Mouse (Mus musculus) midbrain, embryonic 16.5 days (tissue): ENCODE results near the gene Dmd. TPM values are rescaled to one million over a fixed set of nuclear protein-coding genes. Genes with fewer than 3 reads are reported as not detected.
"Not testable (repeated sequence)": the region's sequence is repeated elsewhere in the genome, so short reads cannot be mapped to it uniquely, and the experiment has no call there.

ENCODE experiments used
- ATAC-seq: fragments of 200-750 bp; cut with Nextera tagmentation; 2 replicates; pipeline ENCODE4 v1.8.0; 2017; ENCODE audit warnings: moderate TSS enrichment
- H3K27ac ChIP-seq: fragments of 300-500 bp; sonication (generic); 2 replicates; pipeline ENCODE4 v1.5.1; 2014; ENCODE audit warnings: mild to moderate bottlenecking, low read length, mixed read lengths
- H3K27me3 ChIP-seq: fragments of 300-500 bp; sonication (generic); 2 replicates; pipeline ENCODE4 v1.6.1; 2014; ENCODE audit warnings: low read depth, low read length, mixed read lengths; ENCODE audit not compliant: control insufficient read depth, insufficient read depth
- H3K36me3 ChIP-seq: fragments of 300-500 bp; sonication (generic); 2 replicates; pipeline ENCODE4 v1.6.1; 2014; ENCODE audit warnings: mild to moderate bottlenecking, low read length, moderate library complexity, mixed read lengths; ENCODE audit not compliant: control insufficient read depth, insufficient read depth
- H3K4me1 ChIP-seq: fragments of 300-500 bp; sonication (generic); 2 replicates; pipeline ENCODE4 v1.6.1; 2014; ENCODE audit warnings: mild to moderate bottlenecking, low read length, mixed read lengths; ENCODE audit not compliant: control insufficient read depth, insufficient read depth
- H3K4me2 ChIP-seq: fragments of 300-500 bp; sonication (generic); 2 replicates; pipeline ENCODE4 v1.6.1; 2014; ENCODE audit warnings: mild to moderate bottlenecking, low read length, mixed read lengths
- H3K4me3 ChIP-seq: fragments of 300-500 bp; sonication (generic); 2 replicates; pipeline ENCODE4 v1.5.1; 2014; ENCODE audit warnings: low read depth, mild to moderate bottlenecking, low read length, moderate library complexity, mixed read lengths
- H3K9ac ChIP-seq: fragments of 300-500 bp; sonication (generic); 2 replicates; pipeline ENCODE4 v1.6.1; 2014; ENCODE audit warnings: low read depth, low read length, mixed read lengths
- H3K9me3 ChIP-seq: fragments of 300-500 bp; sonication (generic); replicated peaks from 2 replicates; pipeline ENCODE4 v1.6.1; 2014; ENCODE audit warnings: mild to moderate bottlenecking, low read length, mixed read lengths; ENCODE audit not compliant: control insufficient read depth, poor library complexity, severe bottlenecking
- WGBS: fragments of 180-500 bp; shearing (Covaris S2); extraction: QIAGEN DNeasy Blood & Tissue Kit; methylation state at CpG from one replicate; pipeline ENCODE4 v1.1.7; 2014; 5-methylcytosine and 5-hydroxymethylcytosine counted together
- polyA plus RNA-seq: library from polyadenylated mRNA; unstranded; fragments of >200 nt; fragmentation: Nextera tagmentation; extraction: Ambion mirVana; gene quantifications from 2 replicates; pipeline ENCODE4 v1.2.1, GENCODE M21; 2015

Gene Dmd
- polyA plus RNA-seq, 1 experiment from 2014 or later = 26.6 TPM

DNA sequence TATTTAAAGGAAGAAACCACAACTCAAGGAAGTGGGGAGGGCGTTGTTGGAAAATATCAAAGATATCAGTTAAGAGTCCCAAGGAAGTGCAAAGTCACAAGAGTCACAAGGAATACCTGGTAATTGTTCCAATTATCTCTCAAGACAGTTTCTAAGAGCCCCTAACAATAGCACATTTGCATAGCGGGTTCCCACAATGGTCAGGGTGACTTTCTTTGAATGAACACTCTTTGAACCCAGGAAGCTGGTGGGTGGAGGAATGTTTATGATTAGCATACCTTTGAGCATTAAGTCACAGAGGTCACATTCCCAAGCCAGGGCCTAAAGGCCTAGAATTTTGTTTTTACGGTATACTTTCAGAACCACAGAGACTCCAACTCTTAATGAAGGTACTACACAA, 1113.8 kb downstream of the Dmd start:
- ATAC-seq, H3K4me1 ChIP-seq, H3K36me3 ChIP-seq, H3K9ac ChIP-seq, H3K4me3 ChIP-seq, H3K27me3 ChIP-seq, H3K27ac ChIP-seq, H3K9me3 ChIP-seq, H3K4me2 ChIP-seq: not testable (repeated sequence)
- WGBS = 91% methylated on average over 2 of the region's 3 CpGs

DNA sequence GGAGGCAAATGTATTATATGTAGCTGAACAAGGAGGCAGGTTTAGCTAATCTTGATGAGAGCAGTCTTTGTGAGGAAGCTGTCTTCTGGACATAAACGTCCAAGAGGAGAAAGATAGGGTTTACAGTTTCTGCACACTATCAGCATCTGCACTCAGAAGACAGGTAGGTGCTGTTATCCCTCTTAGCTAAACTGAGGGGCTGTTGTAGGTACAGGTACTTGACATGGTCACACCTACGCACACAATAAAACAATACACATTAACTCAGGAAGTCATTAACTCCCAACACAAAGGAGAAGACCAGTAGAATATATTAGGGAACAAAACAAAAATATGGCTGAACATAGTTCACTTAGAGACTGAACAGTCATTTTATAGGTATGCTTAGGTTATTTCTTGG, 1217.2 kb downstream of the Dmd start:
- no peak overlapping the region for H3K4me2 ChIP-seq
- no peaks in the 10 kb centered on the region for H3K4me1 ChIP-seq
- H3K27ac ChIP-seq = no peak overlapping the region
- no peaks in the 10 kb centered on the region for H3K36me3 ChIP-seq
- H3K9ac ChIP-seq = no peak overlapping the region
- no peak for ATAC-seq
- 80% methylated on average over 2 of the region's 2 CpGs for WGBS
- no peaks in the 10 kb centered on the region for H3K27me3 ChIP-seq
- H3K9me3 ChIP-seq = no peaks in the 10 kb centered on the region
- H3K4me3 ChIP-seq = no peak overlapping the region

DNA sequence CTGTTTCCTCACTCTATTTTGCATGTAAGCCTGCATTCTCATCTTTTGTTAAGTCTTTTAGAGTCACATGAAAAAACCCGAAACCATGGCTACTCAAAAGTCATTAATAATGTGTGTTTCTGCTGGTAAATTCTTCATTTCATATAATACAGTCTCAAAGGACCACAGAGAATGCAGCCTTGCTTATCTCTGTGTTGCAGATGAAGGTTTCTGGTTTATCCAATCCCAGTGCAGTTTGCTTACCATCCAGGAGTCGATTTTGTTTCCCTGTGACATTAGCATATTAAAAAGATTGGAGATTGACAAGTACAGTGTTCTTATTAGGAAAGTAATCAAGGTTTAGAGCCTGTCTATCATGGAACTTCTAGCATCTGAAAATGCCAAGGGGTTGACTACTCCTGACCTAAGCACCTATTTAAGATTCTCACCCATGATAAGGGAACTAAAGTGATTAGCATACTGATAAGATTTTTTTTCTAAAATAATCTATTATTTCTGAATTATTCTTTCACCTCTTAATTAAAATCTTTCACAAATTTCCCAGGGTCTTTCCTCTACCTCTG, 1292.7 kb downstream of the Dmd start:
- WGBS = 61% methylated on average over 2 of the region's 2 CpGs
- Histone ChIP-seq H3K9ac (no peak overlapping the region), H3K9me3 (no peaks in the 10 kb centered on the region), H3K36me3 (no peaks in the 10 kb centered on the region), H3K4me1 (no peaks in the 10 kb centered on the region), H3K27ac (no peak overlapping the region), H3K4me2 (no peak overlapping the region), H3K27me3 (no peaks in the 10 kb centered on the region), H3K4me3 (no peak overlapping the region)
- ATAC-seq = no peak; the same call in 1 of the 2 replicates

DNA sequence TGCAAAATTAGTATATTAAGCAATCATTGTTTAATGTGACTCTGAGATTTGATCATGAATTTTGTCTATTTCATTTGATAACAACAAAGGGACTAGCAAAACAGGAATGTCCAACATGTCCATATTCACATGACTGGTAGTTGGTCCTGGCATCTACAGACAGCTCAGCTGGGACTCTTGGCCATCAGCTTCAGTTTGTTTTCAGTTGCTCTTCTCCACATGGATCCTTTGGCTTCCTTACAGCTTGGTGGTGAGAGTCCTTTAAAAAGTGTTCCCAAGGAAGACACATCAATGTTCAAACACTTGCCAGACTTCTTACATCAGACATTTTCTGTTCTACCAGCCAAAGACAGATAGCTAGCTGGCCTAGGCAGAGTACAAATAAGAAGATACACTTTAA, 1381.9 kb downstream of the Dmd start:
- H3K9me3 ChIP-seq = no peaks in the 10 kb centered on the region
- no peaks in the 10 kb centered on the region for H3K36me3 ChIP-seq

DNA sequence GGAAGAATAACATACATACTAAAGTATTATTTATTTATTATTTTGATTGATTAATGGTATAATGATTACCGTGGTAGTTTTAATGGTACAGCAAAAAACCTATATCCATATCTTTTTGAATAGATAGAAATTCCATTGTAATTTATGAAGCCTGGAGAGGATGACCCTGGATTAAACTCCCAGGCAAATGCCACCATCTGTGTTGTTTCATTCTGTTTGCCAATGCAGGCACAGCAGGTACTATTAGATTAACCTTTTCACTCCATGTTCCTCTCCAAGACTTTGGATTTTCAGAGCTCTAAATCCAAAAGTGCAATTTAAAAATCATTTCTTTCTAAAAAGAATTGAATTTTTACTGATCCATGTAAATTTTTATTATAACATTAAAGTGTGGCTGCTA, 1383.5 kb downstream of the Dmd start:
- WGBS = 90% methylated on average over 1 of the region's 1 CpGs
- no peaks in the 10 kb centered on the region for H3K9me3 ChIP-seq
- no peaks in the 10 kb centered on the region for H3K27me3 ChIP-seq
- no peaks in the 10 kb centered on the region for H3K4me1 ChIP-seq
- ATAC-seq = no peak
- H3K9ac ChIP-seq = no peak overlapping the region
- no peak overlapping the region for H3K27ac ChIP-seq
- H3K4me3 ChIP-seq = no peak overlapping the region
- no peak overlapping the region for H3K4me2 ChIP-seq
- H3K36me3 ChIP-seq = no peaks in the 10 kb centered on the region

More for the DNA sequence above, 1381.9 kb downstream of the Dmd start:
- Histone ChIP-seq H3K27ac (no peak overlapping the region), H3K9ac (no peak overlapping the region), H3K4me1 (no peaks in the 10 kb centered on the region), H3K27me3 (no peaks in the 10 kb centered on the region), H3K4me2 (no peak overlapping the region), H3K4me3 (no peak overlapping the region)
- ATAC-seq = no peak

DNA sequence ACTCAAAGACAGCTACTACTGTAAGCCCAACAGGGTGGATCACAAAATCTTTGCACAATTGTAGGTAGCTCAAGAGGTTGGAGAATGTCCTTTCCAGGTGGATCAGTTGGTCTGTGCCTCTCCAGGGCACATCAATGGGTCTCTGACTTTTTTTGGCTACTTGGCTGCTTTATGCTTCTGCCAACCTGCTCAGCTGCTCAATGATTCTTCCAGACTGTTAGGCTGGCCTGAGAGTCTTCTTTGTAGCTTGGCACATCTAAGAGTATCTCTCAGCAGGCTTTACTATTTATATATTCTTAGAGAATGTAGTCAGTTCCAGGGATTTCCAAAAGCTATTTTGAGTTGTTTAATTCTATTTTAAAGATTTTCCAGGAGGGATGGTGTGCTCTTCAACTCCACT, 1416.3 kb downstream of the Dmd start:
- Histone ChIP-seq H3K9ac (no peak overlapping the region), H3K9me3 (no peaks in the 10 kb centered on the region), H3K4me3 (no peak overlapping the region), H3K4me2 (no peak overlapping the region), H3K36me3 (no peaks in the 10 kb centered on the region), H3K4me1 (no peaks in the 10 kb centered on the region), H3K27me3 (no peaks in the 10 kb centered on the region), H3K27ac (no peak overlapping the region)
- no peak for ATAC-seq

DNA sequence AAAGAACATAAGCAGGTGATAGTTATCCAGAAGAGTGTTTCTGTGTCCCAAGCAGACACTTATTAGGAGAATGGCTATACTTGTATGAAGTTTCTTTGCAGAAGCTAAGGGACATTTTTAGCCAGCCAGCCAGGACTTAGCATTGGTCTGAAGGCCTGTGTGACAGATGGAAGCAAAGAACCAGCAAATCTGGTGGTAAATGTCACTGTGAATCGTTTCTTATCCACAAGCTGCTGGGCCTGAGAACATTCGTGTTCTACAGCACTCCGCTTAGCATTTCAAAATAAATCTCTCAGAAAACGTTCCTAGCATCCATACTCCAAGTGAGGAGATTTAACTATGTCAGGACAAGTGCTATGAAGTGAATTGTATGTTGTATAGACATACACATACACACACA, 1486.9 kb downstream of the Dmd start:
- 69% methylated on average over 4 of the region's 4 CpGs for WGBS

DNA sequence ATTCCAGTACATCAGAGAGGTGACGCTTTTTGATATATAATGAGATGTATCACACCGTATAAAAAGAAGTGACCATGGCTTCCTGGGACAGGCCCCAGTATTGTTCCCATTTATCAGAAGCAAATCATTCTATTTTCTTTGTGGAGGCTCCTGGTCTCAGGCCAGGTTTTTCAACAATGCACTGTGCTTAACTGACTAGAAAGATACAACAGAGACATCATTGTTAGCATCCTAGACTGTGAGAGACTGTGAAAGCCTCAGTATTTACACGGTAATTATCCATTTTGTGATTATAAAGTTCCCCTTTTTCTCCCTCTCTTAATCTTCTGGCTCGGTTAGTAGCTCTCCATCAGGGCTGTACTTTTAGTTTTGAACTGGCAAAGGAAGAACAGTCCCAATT, 1487.9 kb downstream of the Dmd start:
- WGBS = 40% methylated on average over 4 of the region's 4 CpGs

More for the DNA sequence above, 1486.9 kb downstream of the Dmd start:
- Histone ChIP-seq H3K27me3 (no peaks in the 10 kb centered on the region), H3K36me3 (no peaks in the 10 kb centered on the region), H3K9me3 (no peaks in the 10 kb centered on the region), H3K4me2 (no peak overlapping the region), H3K4me1 (no peaks in the 10 kb centered on the region), H3K4me3 (no peak overlapping the region), H3K27ac (no peak overlapping the region), H3K9ac (no peak overlapping the region)
- ATAC-seq = no peak

DNA sequence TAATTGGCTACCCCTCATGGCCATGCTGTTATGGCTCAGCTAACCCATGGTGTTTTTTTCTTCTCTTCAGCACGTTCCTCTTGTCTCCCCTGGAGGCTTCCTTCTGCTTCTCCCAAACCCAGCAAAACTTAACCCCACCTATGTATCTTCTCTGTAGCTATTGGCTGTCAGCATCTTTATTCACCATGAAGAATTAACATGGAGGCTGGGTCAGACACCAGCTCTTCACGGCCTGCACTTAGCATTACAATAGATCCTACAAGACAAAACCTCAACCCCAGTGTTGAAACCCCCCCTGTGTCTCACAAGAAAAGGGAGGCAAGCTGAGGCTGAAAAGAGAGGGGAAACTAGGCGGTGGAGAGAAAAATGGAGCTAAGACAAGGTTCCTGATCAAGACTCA, 1494.3 kb downstream of the Dmd start:
- Histone ChIP-seq H3K4me2 (no peak overlapping the region), H3K4me3 (no peak overlapping the region), H3K27me3 (no peaks in the 10 kb centered on the region), H3K27ac (no peak overlapping the region), H3K9me3 (no peaks in the 10 kb centered on the region), H3K36me3 (no peaks in the 10 kb centered on the region), H3K4me1 (no peaks in the 10 kb centered on the region), H3K9ac (no peak overlapping the region)
- 31% methylated on average over 3 of the region's 3 CpGs for WGBS
- ATAC-seq = no peak

More for the DNA sequence above, 1487.9 kb downstream of the Dmd start:
- Histone ChIP-seq H3K4me2 (no peak overlapping the region), H3K9me3 (no peaks in the 10 kb centered on the region), H3K9ac (no peak overlapping the region), H3K27me3 (no peaks in the 10 kb centered on the region), H3K4me1 (no peaks in the 10 kb centered on the region), H3K27ac (no peak overlapping the region), H3K4me3 (no peak overlapping the region), H3K36me3 (no peaks in the 10 kb centered on the region)
- peak; percentile 58; the same call in 1 of the 2 replicates for ATAC-seq
